Mouse (Mus musculus): ENCODE measurements around the gene Zfp668.
A peak's percentile ranks its signal among the peaks of the same experiment; 100 is the strongest.
"Not testable (repeated sequence)": the region's sequence is repeated elsewhere in the genome, so short reads cannot be mapped to it uniquely, and the experiment has no call there.

Zfp668 gene

DNA sequence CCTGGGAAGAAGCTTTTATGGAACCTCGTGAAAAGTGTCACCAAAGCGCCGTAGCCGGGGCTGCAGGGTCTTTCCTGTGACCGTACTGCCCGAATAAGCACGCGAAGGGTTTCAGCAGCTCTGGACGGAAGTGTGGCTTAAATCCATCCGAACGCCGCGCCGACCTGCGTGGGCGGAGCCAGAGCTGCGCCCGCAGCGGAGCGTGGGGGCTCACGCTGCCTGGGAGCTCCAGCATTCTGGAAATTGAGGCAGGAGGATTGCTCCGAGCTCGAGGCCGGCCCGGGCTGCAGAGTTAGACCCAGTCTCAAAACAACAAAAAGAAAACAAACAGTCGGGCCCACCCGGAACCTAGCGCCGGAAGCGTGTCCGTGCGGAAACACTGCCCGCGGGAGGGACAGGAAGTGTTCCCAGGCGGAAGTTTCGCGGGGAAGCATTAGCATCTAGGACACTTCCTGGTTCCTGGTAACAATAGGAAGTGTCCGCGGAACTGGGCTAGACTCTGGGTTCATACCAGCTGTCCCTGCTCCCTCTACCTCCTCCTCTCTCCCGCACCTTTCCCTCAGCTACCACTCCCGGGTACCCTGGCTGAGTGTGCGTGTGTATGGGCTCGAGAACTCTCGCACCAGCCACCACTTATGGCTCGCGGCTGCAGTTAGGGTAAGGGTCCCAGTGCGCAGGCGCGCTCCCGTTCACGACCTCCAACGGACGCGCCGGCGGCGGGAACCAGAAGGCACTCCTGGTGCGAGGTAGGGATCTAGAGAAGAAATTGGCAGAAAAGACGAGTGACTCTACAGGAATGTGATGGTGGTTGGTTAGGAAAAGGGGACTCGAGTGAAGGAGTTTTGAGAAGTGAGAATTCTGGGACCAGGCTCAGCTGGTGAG lies at the start of gene Zfp668:
TSS of gene Zfp668 (minus strand) at position 362 of the 882 bp plus-strand sequence.
- DNase-seq (ENCODE audit: low spot score in 2 of 2) = peak; percentile 76 to 87

DNA sequence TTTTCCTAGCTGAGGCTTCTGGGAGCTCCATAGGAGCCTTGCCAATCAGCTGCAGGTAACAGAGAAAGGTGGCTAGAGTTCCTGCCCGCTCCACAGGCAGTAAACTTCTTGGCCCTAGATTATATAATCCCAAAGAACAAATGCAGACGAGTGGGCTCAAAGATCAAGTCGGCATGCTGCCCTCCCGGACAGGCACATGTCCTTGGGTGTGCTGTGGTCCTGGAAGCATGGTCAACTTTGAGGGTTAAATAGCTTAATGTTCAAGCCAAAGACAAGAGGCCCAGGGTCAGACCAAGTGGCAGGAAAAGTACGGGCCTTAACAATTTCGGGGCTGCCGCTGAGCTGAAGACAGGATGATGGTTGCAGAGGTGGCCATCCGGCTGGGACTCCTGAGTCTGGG lies 49.4 kb upstream of the Zfp668 start:
- DNase-seq (ENCODE audit: low spot score in 2 of 2) = no peak

DNA sequence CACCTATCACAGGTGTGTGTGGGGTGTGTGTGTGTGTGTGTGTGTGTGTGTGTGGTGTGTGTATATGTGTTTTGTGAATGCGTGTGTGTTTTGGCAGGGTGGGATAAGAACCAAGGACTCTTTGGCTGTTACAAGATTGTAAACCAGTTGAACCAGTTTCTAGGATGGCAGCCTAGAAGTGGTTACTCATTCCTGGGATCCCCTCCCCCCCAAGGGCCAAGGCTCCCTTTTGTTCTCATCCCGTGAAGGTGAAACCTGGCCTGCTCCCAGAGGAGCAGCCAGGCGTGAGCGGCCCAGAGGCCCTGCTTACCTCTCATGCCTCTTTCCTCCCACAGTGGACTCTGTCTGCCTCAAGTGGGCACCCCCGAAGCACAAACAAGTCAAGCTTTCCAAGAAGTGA lies 48.6 kb upstream of the Zfp668 start:
- DNase-seq (ENCODE audit: low spot score in 2 of 2) = no peak

DNA sequence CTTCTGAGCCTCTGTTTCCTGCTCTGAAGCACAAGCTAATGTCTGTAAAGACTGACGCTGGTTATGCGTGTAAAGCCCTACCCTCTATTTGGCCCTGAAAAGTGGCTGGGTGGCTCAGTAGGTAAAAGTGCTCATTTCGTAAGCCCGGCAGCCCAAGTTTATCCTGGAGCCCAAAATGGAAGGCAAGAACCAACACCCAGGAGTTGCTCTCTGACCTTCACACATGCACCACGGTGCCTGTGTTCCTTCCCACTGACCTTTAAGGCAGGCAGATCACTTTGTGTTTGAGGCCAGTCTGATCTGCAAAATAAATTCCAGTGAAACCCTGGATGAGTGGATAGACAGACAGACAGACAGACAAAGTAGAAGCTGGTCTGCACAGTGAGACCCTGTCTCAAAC lies 47.1 kb upstream of the Zfp668 start:
- no peak for DNase-seq (ENCODE audit: low spot score in 2 of 2)

DNA sequence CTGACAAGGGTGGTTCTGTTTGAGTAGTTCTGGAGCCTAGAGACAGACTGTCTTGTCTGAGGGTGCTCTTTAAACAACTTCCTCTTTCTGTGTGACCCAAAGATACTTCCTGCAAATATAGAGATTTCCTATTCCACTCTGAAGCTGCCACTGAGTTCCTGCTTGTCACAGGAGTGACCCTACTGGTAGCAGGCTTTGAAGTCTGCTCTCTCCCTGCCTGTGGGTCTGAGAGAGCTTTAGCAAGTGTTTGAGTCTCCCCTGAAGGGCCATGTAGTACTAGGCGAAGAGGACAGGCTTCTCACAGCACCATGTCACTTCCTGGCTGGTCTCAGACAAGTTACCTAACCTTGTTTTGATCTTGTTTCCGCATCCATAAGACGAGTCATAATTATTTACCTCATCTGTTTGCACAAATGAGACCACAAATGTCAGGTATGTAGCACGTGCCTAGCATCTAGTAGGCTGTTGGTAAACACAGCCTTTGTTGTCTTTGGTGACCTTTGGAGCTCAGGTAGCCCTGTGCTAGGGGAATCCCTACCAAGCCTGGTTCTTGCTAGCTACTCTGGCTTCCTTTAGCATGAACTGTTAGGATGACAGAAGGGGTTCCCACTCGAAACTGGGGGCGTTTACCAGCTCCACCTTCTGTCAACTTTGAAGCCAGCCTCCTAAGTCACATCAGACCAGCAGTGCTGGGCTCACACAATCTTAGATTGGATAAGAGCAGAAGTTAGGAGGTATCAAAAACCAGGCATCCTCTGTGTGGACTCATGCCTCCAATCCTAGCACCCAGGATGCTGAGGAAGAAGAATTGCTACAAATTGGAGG lies 46.0 kb upstream of the Zfp668 start:
- DNase-seq (ENCODE audit: low spot score in 2 of 2) = no peak

DNA sequence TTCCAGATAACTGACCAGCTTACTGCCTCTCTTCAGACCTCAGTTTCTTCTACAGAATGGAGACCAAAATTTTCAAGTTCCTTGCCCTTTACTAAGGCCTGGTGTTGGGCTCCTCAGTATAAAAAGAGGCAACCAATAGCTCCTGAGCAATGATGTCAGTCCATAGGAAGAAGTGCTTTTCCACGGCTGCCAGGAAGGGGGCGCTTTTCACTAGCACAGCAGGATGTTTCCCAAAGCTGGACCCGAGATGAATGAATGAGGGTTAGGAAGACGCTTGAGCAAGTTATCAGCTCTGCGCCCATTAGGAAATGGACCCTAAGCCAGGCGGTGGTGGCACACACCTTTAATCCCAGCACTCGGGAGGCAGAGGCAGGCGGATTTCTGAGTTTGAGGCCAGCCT lies 44.9 kb upstream of the Zfp668 start:
- DNase-seq (ENCODE audit: low spot score in 2 of 2) = no peak

DNA sequence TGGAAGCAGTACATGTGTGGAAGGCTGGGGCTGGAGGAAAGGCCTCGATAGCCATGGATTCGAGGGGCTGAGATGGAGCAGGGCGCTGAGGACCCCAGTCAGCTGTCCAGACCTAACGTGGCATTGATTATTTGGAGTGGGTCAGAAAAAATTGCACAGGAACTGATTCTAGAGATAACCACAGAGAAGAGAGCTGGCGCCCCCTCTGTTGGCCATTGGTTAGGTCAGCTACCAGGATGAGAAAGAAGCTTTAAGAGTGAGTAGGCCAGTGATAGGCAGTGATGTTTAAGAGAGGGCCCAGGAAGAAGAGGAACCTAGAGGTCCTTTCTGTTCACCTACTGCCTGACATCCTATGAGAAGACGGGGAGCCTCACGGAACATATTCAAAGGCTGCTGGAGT lies 42.7 kb upstream of the Zfp668 start:
- DNase-seq (ENCODE audit: low spot score in 2 of 2) = no peak

DNA sequence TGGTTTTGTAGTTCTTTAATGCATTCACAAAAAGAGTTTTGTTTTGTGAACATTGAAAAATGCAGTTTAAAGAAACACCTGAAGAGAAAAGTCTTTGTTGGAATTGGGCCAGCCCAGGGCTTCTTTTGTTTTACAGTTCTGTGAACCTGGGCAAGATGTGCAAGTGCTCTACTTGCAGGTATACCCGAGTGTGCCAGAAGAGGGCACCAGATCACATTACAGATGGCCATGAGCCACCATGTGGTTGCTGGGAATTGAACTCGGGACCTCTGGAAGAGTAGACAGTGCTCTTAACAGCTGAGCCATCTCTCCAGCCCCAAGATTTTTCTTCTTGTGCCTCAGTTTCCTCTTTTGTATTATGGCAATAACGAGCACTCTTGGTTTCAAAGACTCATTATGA lies 41.6 kb upstream of the Zfp668 start:
- peak in 1 of 2 experiments; percentile 39 for DNase-seq (ENCODE audit: low spot score in 2 of 2)

DNA sequence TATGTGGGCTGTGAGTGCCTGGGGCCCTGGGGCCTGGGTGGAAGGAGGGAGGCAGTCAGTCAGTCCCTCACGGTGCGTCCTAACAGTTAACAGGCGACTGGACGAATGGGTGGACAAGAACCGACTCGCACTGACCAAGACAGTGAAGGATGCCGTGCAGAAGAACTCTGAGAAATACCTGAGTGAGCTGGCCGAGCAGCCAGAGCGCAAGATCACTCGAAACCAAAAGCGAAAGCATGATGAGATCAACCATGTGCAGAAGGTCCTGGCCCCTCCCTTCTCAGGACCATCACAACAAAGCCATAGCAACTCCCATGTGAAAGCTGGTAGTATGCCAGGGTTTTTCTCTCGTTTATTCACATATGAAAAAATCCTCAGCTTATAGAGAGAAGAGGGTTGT lies 38.7 kb upstream of the Zfp668 start:
- no peak for DNase-seq (ENCODE audit: low spot score in 2 of 2)

DNA sequence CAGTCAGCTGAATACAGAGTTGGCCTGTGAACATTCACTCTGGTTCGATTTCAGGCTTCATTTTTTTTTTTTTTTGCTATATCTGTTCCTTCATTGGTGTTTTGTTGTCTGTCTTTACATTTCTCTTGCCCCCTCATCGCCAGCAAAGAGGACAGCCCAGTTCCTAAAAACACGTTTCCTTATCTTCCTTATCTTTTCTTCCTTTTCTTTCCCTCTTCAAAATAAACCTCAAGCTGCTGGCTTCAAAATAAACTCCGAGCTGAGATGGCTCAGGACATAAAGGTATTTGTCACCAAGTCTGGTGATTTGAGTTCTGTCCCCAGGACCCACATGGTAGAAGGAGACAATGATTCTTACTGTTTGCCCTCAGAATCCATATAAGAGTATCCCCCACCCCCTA lies 36.3 kb upstream of the Zfp668 start:
- DNase-seq (ENCODE audit: low spot score in 2 of 2) = no peak

DNA sequence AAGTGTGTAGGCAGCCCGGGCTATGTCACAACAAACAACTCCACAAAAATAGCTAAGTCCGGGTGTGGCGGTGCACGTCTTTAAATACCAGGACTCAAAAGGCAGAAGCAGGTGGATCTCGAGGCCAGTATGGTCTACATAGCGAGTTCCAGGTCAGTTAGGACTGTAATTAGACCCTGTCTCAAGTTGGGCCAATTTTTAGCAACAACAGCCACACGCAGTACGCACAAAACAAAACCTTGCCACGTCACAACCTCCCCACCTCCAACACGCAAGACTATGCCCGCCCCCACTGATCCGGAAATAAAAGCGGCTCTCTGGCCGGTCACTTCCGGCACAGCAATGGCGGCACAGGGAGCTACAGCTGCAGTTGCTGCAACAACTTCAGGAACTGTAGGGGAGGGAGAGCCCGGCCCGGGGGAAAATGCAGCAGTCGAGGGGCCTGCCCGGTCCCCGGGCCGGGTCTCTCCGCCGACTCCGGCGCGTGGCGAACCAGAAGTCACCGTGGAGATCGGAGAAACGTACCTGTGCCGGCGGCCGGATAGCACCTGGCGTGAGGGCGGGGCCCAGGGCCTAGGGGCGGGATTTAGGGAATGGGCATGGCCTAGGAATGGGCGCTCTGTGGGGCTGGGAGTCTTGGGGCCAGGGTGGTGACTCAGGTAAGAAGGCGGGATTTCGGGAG lies 35.7 kb upstream of the Zfp668 start, which contains the start of gene Kat8:
TSS of gene Kat8 (plus strand) at position 327 of the 682 bp plus-strand sequence.
- DNase-seq (ENCODE audit: low spot score in 2 of 2) = peak; percentile 61 to 83

DNA sequence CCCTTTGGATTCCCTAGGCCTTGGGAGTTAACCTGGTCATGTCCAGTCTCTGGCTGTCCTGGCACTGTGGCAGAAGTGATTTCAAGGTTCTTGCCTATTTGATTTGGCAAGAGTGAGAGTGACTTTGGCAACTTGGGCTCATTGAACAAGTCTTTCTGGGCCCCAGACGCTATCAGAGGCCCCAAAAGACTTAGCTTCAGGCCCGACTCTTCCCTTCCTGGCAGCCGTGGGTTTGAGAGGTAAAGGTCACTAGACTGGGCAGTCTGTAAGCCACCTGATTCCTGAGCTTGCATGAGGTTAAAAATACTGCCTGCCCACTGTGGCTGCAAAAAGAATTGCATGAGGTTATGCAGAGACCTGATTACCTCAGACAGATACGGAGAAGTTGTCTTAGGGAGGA lies 32.0 kb upstream of the Zfp668 start:
- DNase-seq (ENCODE audit: low spot score in 2 of 2) = no peak

DNA sequence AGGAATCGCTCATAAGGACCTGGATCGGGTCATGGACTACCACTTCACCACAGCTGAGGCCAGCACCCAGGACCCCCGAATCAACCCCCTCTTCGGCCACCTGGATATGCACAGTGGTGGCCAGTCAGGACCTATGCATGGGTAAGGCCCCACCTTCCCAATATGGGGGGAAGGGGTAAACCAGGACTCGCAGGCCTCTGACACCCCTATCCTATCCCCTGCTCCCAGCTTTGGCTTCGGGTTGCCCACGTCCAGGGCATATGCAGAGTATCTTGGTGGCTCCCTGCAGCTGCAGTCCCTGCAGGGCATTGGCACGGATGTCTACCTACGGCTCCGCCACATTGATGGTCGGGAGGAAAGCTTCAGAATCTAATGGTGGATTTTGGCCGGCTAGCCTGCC lies 31.3 kb upstream of the Zfp668 start:
- no peak for DNase-seq (ENCODE audit: low spot score in 2 of 2)

DNA sequence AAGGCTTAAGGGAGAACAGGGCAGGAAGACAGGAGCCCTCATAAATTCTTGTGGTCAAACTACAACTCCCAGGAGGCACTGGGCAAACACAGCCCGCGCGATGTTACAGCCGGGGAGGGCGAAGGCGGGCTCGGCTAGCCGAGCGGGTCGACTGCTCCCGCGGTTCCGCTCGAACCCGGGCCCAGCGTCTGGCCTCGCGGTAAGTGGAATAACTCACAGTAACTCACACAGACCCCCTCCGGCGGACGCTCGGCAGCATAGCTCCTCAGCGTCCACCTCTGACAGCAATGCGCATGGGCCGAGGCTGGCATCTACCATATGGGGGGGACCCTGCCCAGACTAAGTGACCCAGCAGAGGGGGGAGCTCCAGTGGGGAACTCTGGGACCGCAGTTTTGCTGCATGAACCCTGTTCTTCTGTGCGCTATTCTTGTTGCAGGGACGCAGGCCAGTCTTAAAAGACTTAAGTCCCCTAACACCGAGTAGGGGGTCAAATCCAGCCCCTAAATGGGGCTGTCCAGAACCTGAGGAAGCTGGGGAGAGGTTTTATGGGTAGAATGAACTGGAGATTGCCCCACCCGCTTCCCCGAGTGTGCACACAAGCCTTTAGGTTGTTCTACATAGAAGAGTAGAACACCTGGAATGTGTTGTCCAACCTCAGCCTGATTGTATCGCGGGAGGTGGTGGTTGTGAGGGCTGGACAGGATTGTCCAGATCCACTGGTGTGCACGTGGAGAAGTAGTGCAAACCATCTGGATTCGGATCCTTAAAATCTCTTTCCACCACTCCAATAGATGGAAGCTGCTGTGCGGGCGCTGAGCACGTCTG lies 27.6 kb upstream of the Zfp668 start, which contains the start of gene Bckdk:
TSS of gene Bckdk (plus strand) at position 112 of the 826 bp plus-strand sequence.
- DNase-seq (ENCODE audit: low spot score in 2 of 2) = peak; percentile 54 to 78

DNA sequence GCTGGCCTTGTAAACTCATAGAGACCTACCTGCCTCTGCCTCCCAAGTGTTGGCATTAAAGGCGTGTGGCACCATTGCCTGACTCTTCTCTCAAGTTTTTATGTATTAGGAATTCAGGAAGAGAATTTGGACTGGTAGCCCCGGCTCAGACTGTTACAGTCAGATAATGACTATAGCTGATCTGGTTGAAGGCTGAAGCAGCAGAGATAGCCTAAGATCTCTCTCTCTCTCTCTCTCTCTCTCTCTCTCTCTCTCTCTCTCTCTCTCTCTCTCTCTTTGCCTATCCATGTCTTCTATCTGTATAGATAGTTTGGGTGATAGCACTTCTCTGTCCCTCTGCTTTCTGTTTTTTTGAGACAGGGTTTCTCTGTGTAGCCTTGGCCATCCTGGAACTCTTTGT lies 25.1 kb upstream of the Zfp668 start:
- no peak for DNase-seq (ENCODE audit: low spot score in 2 of 2)

DNA sequence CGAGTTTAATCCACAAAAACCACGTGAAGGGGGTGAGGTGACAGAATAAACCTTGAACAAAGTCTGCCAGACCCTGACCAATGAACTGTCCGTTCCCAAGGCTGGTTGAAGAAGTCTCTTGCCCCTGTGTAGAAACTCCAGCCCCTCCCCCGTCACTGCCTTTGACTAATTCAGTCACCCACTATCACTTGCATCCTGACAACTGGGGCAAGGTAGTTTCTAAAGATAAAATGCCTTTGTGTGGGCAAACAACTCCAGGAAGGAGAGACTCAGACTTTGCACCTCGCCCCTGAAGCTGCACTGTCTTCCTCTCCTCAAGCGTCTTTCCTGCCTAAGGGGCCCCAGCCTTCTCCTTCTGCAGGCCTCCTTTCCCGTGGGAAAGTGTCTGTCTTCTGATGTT lies 23.4 kb upstream of the Zfp668 start:
- no peak for DNase-seq (ENCODE audit: low spot score in 2 of 2)

DNA sequence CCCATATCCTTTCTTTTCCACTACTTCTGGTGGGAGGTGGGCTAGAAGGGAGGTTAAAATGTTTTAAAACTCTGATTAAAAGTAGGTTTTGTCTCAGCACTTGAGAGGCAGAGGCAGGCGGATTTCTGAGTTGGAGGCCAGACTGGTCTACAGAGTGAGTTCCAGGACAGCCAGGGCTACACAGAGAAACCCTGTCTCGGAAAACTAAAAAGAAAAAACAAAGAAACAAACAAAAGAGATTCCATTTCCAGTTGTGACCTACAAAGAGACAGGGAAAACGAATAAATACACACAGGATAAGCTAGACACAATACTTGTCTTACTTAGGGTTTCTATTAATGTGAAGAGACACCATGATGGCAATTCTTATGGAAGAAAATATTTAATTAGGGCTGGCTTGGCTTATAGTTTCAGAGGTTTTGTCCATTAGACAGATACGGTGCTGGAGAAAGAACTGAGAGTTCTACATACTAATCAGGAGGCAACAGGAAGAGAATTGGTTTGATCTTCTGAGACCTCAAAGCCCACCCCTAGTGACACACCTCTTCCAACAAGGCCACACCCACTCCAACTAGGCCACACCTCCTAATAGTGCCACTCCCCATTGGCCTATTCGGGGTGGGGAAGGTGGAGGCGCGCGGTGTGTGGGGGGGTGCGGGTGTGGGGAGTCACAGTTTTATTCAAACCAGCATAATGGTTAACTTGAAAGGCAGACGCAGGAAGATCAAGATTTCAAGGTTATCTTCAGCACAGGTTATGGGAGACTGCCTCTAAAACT lies 21.7 kb upstream of the Zfp668 start:
- DNase-seq (ENCODE audit: low spot score in 2 of 2) = no peak

DNA sequence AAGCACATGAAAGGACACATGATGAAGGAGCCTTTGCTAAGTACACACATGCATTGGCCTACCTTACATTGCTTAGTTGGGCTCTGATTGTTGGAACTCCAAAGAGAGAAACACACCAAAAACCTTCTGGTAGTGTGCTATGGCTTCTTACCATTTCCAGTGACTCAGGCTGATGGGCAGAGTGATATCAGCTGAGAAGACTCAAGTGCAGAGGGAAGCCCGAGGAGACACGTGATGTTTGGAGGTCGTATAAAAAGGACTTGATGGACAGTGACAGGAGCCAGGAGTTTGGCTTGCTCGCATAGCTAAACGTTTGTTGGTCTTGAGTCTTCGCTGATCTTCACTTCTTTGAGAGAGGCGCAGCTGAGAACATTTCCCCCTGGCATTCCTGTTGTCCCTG lies 20.9 kb upstream of the Zfp668 start:
- DNase-seq (ENCODE audit: low spot score in 2 of 2) = no peak

DNA sequence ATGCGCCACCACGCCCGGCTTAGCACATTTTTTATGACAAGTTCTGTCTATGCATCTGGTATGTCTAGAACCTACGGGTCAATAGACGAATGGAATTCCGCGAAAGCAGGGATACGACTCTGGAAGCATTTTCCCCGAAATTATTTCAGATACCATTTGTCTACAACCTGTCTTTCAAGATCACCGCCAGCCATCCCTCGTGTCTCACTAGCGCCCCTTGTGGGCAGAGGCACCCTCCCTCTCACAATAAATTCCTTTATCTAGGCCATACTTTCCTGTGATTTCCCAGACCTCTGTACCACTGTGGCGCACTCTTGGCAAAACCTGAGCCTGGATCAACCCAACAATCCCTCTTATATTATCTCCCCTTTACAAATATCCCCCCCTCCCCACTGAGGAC lies 19.8 kb upstream of the Zfp668 start:
- DNase-seq (ENCODE audit: low spot score in 2 of 2) = peak in 1 of 2 experiments; percentile 59

DNA sequence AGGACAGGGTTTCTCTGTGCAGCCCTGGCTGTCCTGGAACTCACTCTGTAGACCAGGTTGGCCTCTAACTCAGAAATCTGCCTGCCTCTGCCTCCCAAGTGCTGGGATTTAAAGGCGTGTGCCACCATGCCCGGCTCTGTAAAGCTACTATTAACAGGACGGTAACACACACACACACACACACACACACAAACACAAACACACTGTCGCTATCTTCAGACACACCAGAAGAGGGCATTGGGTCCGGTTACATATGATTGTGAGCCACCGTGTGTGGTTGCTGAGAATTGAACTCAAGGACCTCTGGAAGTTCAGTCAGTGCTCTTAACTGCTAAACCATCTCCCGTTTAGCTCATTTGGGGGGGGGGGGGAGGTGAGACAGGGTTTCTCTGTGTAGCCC lies 19.3 kb upstream of the Zfp668 start:
- DNase-seq (ENCODE audit: low spot score in 2 of 2) = not testable (repeated sequence)

All from cerebellum, postnatal 4 days (tissue).